Mouse (Mus musculus): ENCODE measurements around the gene Ubtd1.
A peak's percentile ranks its signal among the peaks of the same experiment; 100 is the strongest.

Gene Ubtd1

GRCm38 (mm10) chr19:41995483-41995882 lies 13.9 kb downstream of the Ubtd1 start:
- no peak for DNase-seq

GRCm38 (mm10) chr19:41997090-41997489 lies 15.5 kb downstream of the Ubtd1 start:
- DNase-seq = no peak

- no peak for DNase-seq
Observed at GRCm38 (mm10) chr19:41998770-41999548, 17.4 kb downstream of the Ubtd1 start.

GRCm38 (mm10) chr19:41999688-42000283 lies 18.2 kb downstream of the Ubtd1 start:
- DNase-seq = no peak

- no peak for DNase-seq
Observed at GRCm38 (mm10) chr19:42000446-42000958, 18.9 kb downstream of the Ubtd1 start.

GRCm38 (mm10) chr19:42001253-42001980 lies 19.9 kb downstream of the Ubtd1 start:
- DNase-seq = no peak

- no peak for DNase-seq
Observed at GRCm38 (mm10) chr19:42004258-42004657, 22.7 kb downstream of the Ubtd1 start.

- no peak for DNase-seq
Observed at GRCm38 (mm10) chr19:42005616-42006015, 24.1 kb downstream of the Ubtd1 start.

GRCm38 (mm10) chr19:42006568-42006967 lies 25.0 kb downstream of the Ubtd1 start:
- no peak for DNase-seq

GRCm38 (mm10) chr19:42008586-42008985 lies 27.0 kb downstream of the Ubtd1 start:
- DNase-seq = no peak

GRCm38 (mm10) chr19:42009067-42009466 lies 27.5 kb downstream of the Ubtd1 start:
- no peak for DNase-seq

GRCm38 (mm10) chr19:42010436-42010835 lies 28.9 kb downstream of the Ubtd1 start:
- DNase-seq = no peak

- no peak for DNase-seq
Observed at GRCm38 (mm10) chr19:42011123-42011522, 29.6 kb downstream of the Ubtd1 start.

- no peak for DNase-seq
Observed at GRCm38 (mm10) chr19:42014231-42014825, 32.8 kb downstream of the Ubtd1 start.

- no peak for DNase-seq
Observed at GRCm38 (mm10) chr19:42015001-42015400, 33.4 kb downstream of the Ubtd1 start.

GRCm38 (mm10) chr19:42016251-42016650 lies 34.7 kb downstream of the Ubtd1 start:
- no peak for DNase-seq

GRCm38 (mm10) chr19:42016840-42017239 lies 35.3 kb downstream of the Ubtd1 start:
- DNase-seq = no peak

GRCm38 (mm10) chr19:42017399-42018247 lies 36.1 kb downstream of the Ubtd1 start:
- peak; percentile 89 to 95 for DNase-seq

- DNase-seq = no peak
Observed at GRCm38 (mm10) chr19:42019011-42019522, 37.5 kb downstream of the Ubtd1 start.

GRCm38 (mm10) chr19:42021681-42022541 lies 40.3 kb downstream of the Ubtd1 start:
- no peak for DNase-seq

GRCm38 (mm10) chr19:42022542-42022848 lies 40.9 kb downstream of the Ubtd1 start:
- no peak for DNase-seq

Data from cerebellum, adult 18-20 months (tissue).